Mouse (Mus musculus): ENCODE data around the gene Cda.
"Not testable (repeated sequence)": the region's sequence is repeated elsewhere in the genome, so short reads cannot be mapped to it uniquely, and the experiment has no call there.

DNA sequence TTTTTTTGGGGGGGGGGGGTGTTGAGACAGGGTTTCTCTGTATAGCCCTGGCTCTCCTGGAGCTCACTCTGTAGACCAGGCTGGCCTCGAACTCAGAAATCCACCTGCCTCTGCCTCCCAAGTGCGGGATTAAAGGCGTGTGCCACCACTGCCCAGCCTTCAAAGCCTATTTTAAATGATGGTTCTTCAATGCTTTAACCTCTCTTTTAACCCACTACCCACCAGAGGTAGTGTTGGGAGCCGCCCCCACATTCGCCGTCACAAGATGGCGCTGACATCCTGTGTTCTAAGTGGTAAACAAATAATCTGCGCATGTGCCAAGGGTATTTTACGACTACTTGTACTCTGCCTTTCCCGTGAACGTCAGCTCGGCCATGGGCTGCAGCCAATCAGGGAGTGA lies 40.6 kb downstream of the Cda start:
- not testable (repeated sequence) for TF ChIP-seq HCFC1 (IDR thresholded peaks at IDR 0.05; ENCODE audit: low read depth, low read length); POLR2A (IDR thresholded peaks at IDR 0.05; ENCODE audit: control insufficient read depth in 1 of 2, insufficient read depth in 1 of 2, low read depth in 1 of 2, low read length in 2 of 2, poor library complexity in 1 of 2); UBTF (IDR thresholded peaks at IDR 0.05; ENCODE audit: borderline replicate concordance, insufficient read depth, low read depth, low read length); CHD2 (IDR thresholded peaks at IDR 0.05; ENCODE audit: low read length); ZKSCAN1 (IDR thresholded peaks at IDR 0.05; ENCODE audit: low read depth, low read length); MAFK (IDR thresholded peaks at IDR 0.05; ENCODE audit: borderline replicate concordance, low read depth, low read length); USF1 (IDR thresholded peaks at IDR 0.05; ENCODE audit: low read depth, low read length); MEF2A (IDR thresholded peaks at IDR 0.05; ENCODE audit: extremely low read depth, insufficient replicate concordance, low read depth, low read length, poor library complexity, severe bottlenecking); CTCF (IDR thresholded peaks at IDR 0.05 in 2 of 3, conservative IDR thresholded peaks at IDR 0.05 in 1 of 3; ENCODE audit: control insufficient read depth in 1 of 3, insufficient read depth in 1 of 3, low read depth in 2 of 3, low read length in 3 of 3, poor library complexity in 1 of 3, severe bottlenecking in 1 of 3)

Measured in MEL (cell line).